9 mouse cellular contexts compared by ENCODE assay signal in genomic region chr11:94045016-94045415, GRCm38 (mm10). TPM values are rescaled to one million over a fixed set of nuclear protein-coding genes. Genes with fewer than 3 reads are reported as not detected.
A peak's percentile ranks its signal among the peaks of the same experiment; 100 is the strongest.
DNase-seq lines count a peak whose midpoint lies in the region; ATAC-seq lines count a peak whose summit lies in the region.
"Had no signal": no experiment of that assay in that cellular context is flagged by ENCODE, and none has a peak within 500 bp of the region (broad histone marks: within the 10 kb centered on the region; RNA-seq: fewer than 3 reads in every experiment).

No protein-coding gene starts in this region.

- peak; percentile 73 for ATAC-seq in hindbrain, embryonic 11.5 days (ENCODE audit: low FRiP score)
- peak; percentile 55; the same call in 1 of the 2 replicates for ATAC-seq in neural tube, embryonic 12.5 days (ENCODE audit: low FRiP score, low read depth)
- no peak for ATAC-seq in erythroid progenitor cell, adult 5-6 weeks (replicated peaks; ENCODE audit: low FRiP score, poor library complexity, severe bottlenecking)

- WGBS in hindbrain, embryonic 11.5 days: 6% methylated on average over 4 of the region's 4 CpGs
- WGBS in neural tube, embryonic 12.5 days: 3% methylated on average over 4 of the region's 4 CpGs

- H3K9me3 ChIP-seq in hindbrain, embryonic 11.5 days (ENCODE audit: control insufficient read depth, low read length): no peaks in the 10 kb centered on the region
- no peaks in the 10 kb centered on the region for H3K9me3 ChIP-seq in neural tube, embryonic 12.5 days

- peak overlapping the region; percentile 98 for H3K27ac ChIP-seq in hindbrain, embryonic 11.5 days (ENCODE audit: low read depth, low read length)
- no peak overlapping the region for H3K27ac ChIP-seq in neural tube, embryonic 12.5 days
- H3K27ac ChIP-seq: liver, embryonic 14.5 days had no signal

- peak overlapping the region; percentile 66 for H3K4me3 ChIP-seq in hindbrain, embryonic 11.5 days (ENCODE audit: low read depth, low read length)
- H3K4me3 ChIP-seq in neural tube, embryonic 12.5 days: peak overlapping the region; percentile 55

- H3K4me2 ChIP-seq in hindbrain, embryonic 11.5 days (replicated peaks; ENCODE audit: low read depth, low read length): 0 out of 2 replicates have a peak overlapping the region, but pooled peaks have one; percentile 21
- H3K4me2 ChIP-seq in neural tube, embryonic 12.5 days (replicated peaks): peak overlapping the region; percentile 46

- intact Hi-C loops in left cerebral cortex, postnatal 14 days (cut with DNase I): loop anchor here (5.0 kb wide), 2 partner anchors 42 to 167 kb away; partner anchors contain the start of gene Tob1

- H3K9ac ChIP-seq in hindbrain, embryonic 11.5 days (ENCODE audit: low read depth, low read length): peak overlapping the region; percentile 49; the same call in 1 of the 2 replicates
- H3K9ac ChIP-seq in neural tube, embryonic 12.5 days: peak overlapping the region; percentile 40; the same call in 1 of the 2 replicates
- H3K9ac ChIP-seq: liver, embryonic 14.5 days had no signal

- peak; percentile 19 to 33 for DNase-seq in cerebellum, adult 18-20 months
- no peak for DNase-seq in cerebellum, adult 11-12 months
- DNase-seq in left cerebral cortex, postnatal 14 days (ENCODE audit: low spot score in 2 of 2): peak; percentile 24 to 38
- no peak for DNase-seq in left cerebral cortex, adult 11 months (ENCODE audit: low spot score)
- peak; percentile 76 for DNase-seq in hindbrain, embryonic 11.5 days (ENCODE audit: low spot score)
- DNase-seq in B cell, adult 2 months: no peak

- peaks cover 6% of the 10 kb centered on the region; the same call in 1 of the 2 replicates for H3K36me3 ChIP-seq in hindbrain, embryonic 11.5 days (ENCODE audit: control insufficient read depth, insufficient read depth, low read length)
- H3K36me3 ChIP-seq in neural tube, embryonic 12.5 days: peaks cover 19% of the 10 kb centered on the region

- no peaks in the 10 kb centered on the region for H3K4me1 ChIP-seq in hindbrain, embryonic 11.5 days (replicated peaks; ENCODE audit: control insufficient read depth, insufficient read depth, low read length)
- H3K4me1 ChIP-seq in neural tube, embryonic 12.5 days: peaks cover 17% of the 10 kb centered on the region; the same call in 1 of the 2 replicates

- no peaks in the 10 kb centered on the region for H3K27me3 ChIP-seq in hindbrain, embryonic 11.5 days (ENCODE audit: control insufficient read depth, insufficient read depth, low read length)
- H3K27me3 ChIP-seq in neural tube, embryonic 12.5 days (replicated peaks): no peaks in the 10 kb centered on the region

RNA-seq across cellular contexts. Expression of gene Spag9, which starts 49.1 kb away (rescaled TPM):
- 100 to 1,000 TPM; 257 to 273 TPM for total RNA-seq in left cerebral cortex, postnatal 14 days (2021)
- polyA plus RNA-seq in hindbrain, embryonic 11.5 days (2014; fragmentation: Nextera tagmentation; extraction: Ambion mirVana): 107 and 109 TPM in 2 replicates
- polyA plus RNA-seq in neural tube, embryonic 12.5 days (2016; fragmentation: Nextera tagmentation; extraction: Ambion mirVana): 96.2 and 100 TPM in 2 replicates
- 28.5 and 50.7 TPM in 2 replicates for total RNA-seq in erythroid progenitor cell, adult 5-6 weeks (2015; ENCODE audit: low replicate concordance)
- 68.5 and 69.1 TPM in 2 replicates for total RNA-seq in erythroid progenitor cell, adult 5-6 weeks (2017; ENCODE audit: low replicate concordance)

Comparison
In these comparisons a context has a peak if more than half of its experiments do, and no peak if none do; other contexts are left out.
1. DNase-seq: peak in cerebellum, adult 18-20 months (2 of 2), left cerebral cortex, postnatal 14 days (2 of 2) and hindbrain, embryonic 11.5 days (single experiment); none in cerebellum, adult 11-12 months (single experiment), left cerebral cortex, adult 11 months (single experiment) and B cell, adult 2 months (0 of 2).